Mouse (Mus musculus): ENCODE measurements around the gene Ap2a1. TPM values are rescaled to one million over a fixed set of nuclear protein-coding genes. Genes with fewer than 3 reads are reported as not detected.

The Ap2a1 gene
- 69.1 and 77.3 TPM in 2 replicates for polyA plus RNA-seq (2014; fragmentation: Nextera tagmentation; extraction: Ambion mirVana)

DNA sequence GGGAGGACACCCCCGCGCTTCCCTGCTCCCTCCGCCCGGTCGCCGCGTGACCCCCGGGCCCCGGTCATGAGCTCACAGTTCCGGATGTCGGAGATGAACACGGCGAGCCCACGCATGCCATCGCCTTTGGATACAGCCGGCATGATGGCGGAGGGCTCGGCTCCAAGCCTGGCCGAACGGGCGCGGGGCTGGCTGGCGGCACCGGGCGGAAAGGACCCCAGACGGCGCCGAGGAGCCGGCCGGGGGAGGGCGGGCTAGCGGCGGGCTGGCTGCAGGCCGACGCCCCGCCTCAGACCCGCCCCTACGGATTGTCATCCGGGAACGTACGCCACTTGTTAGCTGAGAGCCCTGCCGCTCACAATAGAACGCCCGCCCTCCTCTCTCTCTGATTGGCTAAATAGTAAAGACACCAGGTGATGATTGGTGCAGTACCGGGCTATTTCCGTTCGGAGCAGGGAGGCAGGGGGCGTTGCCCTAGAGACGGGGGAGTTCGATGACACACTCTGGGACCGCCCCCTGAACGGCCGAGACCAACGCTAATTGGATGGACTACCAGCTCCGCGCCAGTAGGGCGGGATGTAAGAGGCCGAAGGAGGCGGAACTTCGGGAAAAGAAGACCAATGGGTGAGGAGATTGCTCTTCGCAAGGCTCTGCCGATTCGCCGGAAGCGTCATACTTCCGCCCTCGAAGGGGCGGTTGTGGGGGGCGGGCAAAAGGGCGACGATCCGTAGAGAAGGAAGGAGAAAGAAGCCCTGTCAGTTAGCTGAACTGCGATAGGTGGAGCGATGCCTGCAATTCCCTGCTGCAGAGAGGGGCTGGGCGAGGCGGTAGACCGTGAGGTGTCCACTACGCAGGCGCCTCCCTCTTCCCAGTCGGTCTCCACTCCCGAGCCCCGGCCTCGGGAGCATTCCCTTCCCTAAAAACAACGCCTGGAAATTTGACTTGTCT lies at the start of gene Ap2a1:
Gene Ap2a1 (minus strand): TSS at position 293 of the 948 bp plus-strand sequence.
- under 1% methylated on average over 84 of the region's 84 CpGs for WGBS (ENCODE audit: insufficient replicate concordance)
- ATAC-seq (replicated peaks; ENCODE audit: insufficient number of reproducible peaks, low FRiP score, low TSS enrichment): peak; percentile 99
- H3K9me3 ChIP-seq (replicated peaks; ENCODE audit: control insufficient read depth, low read length): no peaks in the 10 kb centered on the region

GRCm38 (mm10) chr7:44978300-44978699 lies 49.0 kb upstream of the Ap2a1 start:
- no peaks in the 10 kb centered on the region for H3K27me3 ChIP-seq (ENCODE audit: control insufficient read depth, insufficient read depth, low read length)
- peaks cover 59% of the 10 kb centered on the region for H3K36me3 ChIP-seq (ENCODE audit: control insufficient read depth, insufficient read depth, low read length)
- peaks cover 5% of the 10 kb centered on the region; the same call in 1 of the 2 replicates for H3K4me1 ChIP-seq (ENCODE audit: control insufficient read depth, insufficient read depth, low read length)
- no peak overlapping the region for H3K9ac ChIP-seq (ENCODE audit: low read depth, low read length)
- 91% methylated on average over 3 of the region's 3 CpGs for WGBS (ENCODE audit: insufficient replicate concordance)
- no peak overlapping the region for H3K4me3 ChIP-seq (ENCODE audit: low read depth, low read length)
- H3K4me2 ChIP-seq: no peak overlapping the region
- ATAC-seq (replicated peaks; ENCODE audit: insufficient number of reproducible peaks, low FRiP score, low TSS enrichment): no peak
- H3K9me3 ChIP-seq (replicated peaks; ENCODE audit: control insufficient read depth, low read length): no peaks in the 10 kb centered on the region
- no peak overlapping the region for H3K27ac ChIP-seq (ENCODE audit: low read depth, low read length)

More for the DNA sequence above, at the start of gene Ap2a1:
- Histone ChIP-seq H3K4me1 (ENCODE audit: control insufficient read depth, insufficient read depth, low read length) (peaks cover 14% of the 10 kb centered on the region), H3K4me2 (peak within 1 kb of the TSS; percentile 83), H3K4me3 (ENCODE audit: low read depth, low read length) (peak within 1 kb of the TSS; percentile 99), H3K36me3 (ENCODE audit: control insufficient read depth, insufficient read depth, low read length) (peaks cover 8% of the 10 kb centered on the region), H3K9ac (ENCODE audit: low read depth, low read length) (peak within 1 kb of the TSS; percentile 95), H3K27me3 (ENCODE audit: control insufficient read depth, insufficient read depth, low read length) (no peaks in the 10 kb centered on the region), H3K27ac (ENCODE audit: low read depth, low read length) (peak within 1 kb of the TSS; percentile 86)

DNA sequence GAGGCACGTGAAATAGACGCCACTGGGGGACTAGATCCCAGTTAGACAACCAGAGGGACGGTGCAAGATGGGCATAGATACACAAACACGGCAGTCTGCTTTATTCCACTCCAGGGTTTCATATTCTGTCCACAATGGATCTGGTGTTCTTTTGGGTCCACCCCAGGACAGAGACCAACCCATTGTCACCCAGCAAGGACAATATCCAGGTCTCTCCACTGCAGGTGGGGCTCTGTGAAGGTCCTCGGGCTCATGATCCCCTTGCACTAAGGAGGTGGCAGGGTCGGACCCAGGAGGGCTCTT lies 45.8 kb upstream of the Ap2a1 start:
- Histone ChIP-seq H3K4me3 (ENCODE audit: low read depth, low read length) (no peak overlapping the region), H3K27me3 (ENCODE audit: control insufficient read depth, insufficient read depth, low read length) (no peaks in the 10 kb centered on the region), H3K27ac (ENCODE audit: low read depth, low read length) (no peak overlapping the region), H3K4me2 (peak overlapping the region; percentile 64), H3K9me3 (replicated peaks; ENCODE audit: control insufficient read depth, low read length) (no peaks in the 10 kb centered on the region), H3K9ac (ENCODE audit: low read depth, low read length) (no peak overlapping the region), H3K4me1 (ENCODE audit: control insufficient read depth, insufficient read depth, low read length) (peaks cover 9% of the 10 kb centered on the region; the same call in 1 of the 2 replicates), H3K36me3 (ENCODE audit: control insufficient read depth, insufficient read depth, low read length) (peaks cover 37% of the 10 kb centered on the region)
- ATAC-seq (replicated peaks; ENCODE audit: insufficient number of reproducible peaks, low FRiP score, low TSS enrichment): no peak
- WGBS (ENCODE audit: insufficient replicate concordance): 27% methylated on average over 6 of the region's 6 CpGs

- 4% methylated on average over 22 of the region's 22 CpGs for WGBS (ENCODE audit: insufficient replicate concordance)
- Histone ChIP-seq H3K4me3 (ENCODE audit: low read depth, low read length) (peak within 1 kb of the TSS; percentile 35), H3K27ac (ENCODE audit: low read depth, low read length) (peak within 1 kb of the TSS; percentile 8; the same call in 1 of the 2 replicates), H3K9me3 (replicated peaks; ENCODE audit: control insufficient read depth, low read length) (no peaks in the 10 kb centered on the region), H3K36me3 (ENCODE audit: control insufficient read depth, insufficient read depth, low read length) (peaks cover 32% of the 10 kb centered on the region), H3K27me3 (ENCODE audit: control insufficient read depth, insufficient read depth, low read length) (no peaks in the 10 kb centered on the region), H3K4me1 (ENCODE audit: control insufficient read depth, insufficient read depth, low read length) (peaks cover 9% of the 10 kb centered on the region; the same call in 1 of the 2 replicates), H3K9ac (ENCODE audit: low read depth, low read length) (peak within 1 kb of the TSS; percentile 23), H3K4me2 (peak within 1 kb of the TSS; percentile 64)
- no peak for ATAC-seq (replicated peaks; ENCODE audit: insufficient number of reproducible peaks, low FRiP score, low TSS enrichment)
Observed at GRCm38 (mm10) chr7:44974383-44975116, 45.3 kb upstream of the Ap2a1 start, which contains the start of gene Cpt1c. Gene Cpt1c (minus strand): TSS chr7:44974851.

- ATAC-seq (replicated peaks; ENCODE audit: insufficient number of reproducible peaks, low FRiP score, low TSS enrichment): no peak
- H3K4me3 ChIP-seq (ENCODE audit: low read depth, low read length): peak overlapping the region; percentile 35
- no peaks in the 10 kb centered on the region for H3K9me3 ChIP-seq (replicated peaks; ENCODE audit: control insufficient read depth, low read length)
- peak overlapping the region; percentile 64 for H3K4me2 ChIP-seq
- no peaks in the 10 kb centered on the region for H3K27me3 ChIP-seq (ENCODE audit: control insufficient read depth, insufficient read depth, low read length)
- 39% methylated on average over 14 of the region's 14 CpGs for WGBS (ENCODE audit: insufficient replicate concordance)
- H3K4me1 ChIP-seq (ENCODE audit: control insufficient read depth, insufficient read depth, low read length): peaks cover 9% of the 10 kb centered on the region; the same call in 1 of the 2 replicates
- H3K36me3 ChIP-seq (ENCODE audit: control insufficient read depth, insufficient read depth, low read length): peaks cover 23% of the 10 kb centered on the region
- H3K9ac ChIP-seq (ENCODE audit: low read depth, low read length): peak overlapping the region; percentile 46
- H3K27ac ChIP-seq (ENCODE audit: low read depth, low read length): no peak overlapping the region
Observed at GRCm38 (mm10) chr7:44973415-44974130, 44.3 kb upstream of the Ap2a1 start.

DNA sequence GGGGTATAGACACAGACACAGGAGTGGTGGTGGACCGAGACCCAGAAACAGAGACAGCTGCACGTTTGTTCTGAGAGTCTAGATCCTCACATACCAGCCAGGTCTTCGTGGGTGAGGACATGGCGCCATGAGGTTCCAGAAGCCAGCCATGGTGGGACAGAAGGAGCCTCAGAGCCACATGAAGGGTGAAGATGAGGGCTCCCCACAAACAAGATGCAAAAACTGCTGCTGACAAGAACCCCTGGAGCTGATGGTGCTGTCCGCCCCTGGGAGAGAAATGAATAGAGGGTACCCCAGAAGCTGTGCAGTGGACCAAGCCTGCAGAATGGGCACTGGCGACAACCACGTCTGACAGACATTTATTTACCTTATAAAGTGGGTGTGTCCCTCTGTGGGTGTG lies 41.8 kb upstream of the Ap2a1 start:
- no peak for ATAC-seq (replicated peaks; ENCODE audit: insufficient number of reproducible peaks, low FRiP score, low TSS enrichment)
- no peak overlapping the region for H3K27ac ChIP-seq (ENCODE audit: low read depth, low read length)
- peak overlapping the region; percentile 65 for H3K4me2 ChIP-seq
- no peaks in the 10 kb centered on the region for H3K9me3 ChIP-seq (replicated peaks; ENCODE audit: control insufficient read depth, low read length)
- peak overlapping the region; percentile 59 for H3K4me3 ChIP-seq (ENCODE audit: low read depth, low read length)
- H3K4me1 ChIP-seq (ENCODE audit: control insufficient read depth, insufficient read depth, low read length): peaks cover 9% of the 10 kb centered on the region; the same call in 1 of the 2 replicates
- WGBS (ENCODE audit: insufficient replicate concordance): 72% methylated on average over 7 of the region's 7 CpGs
- no peaks in the 10 kb centered on the region for H3K27me3 ChIP-seq (ENCODE audit: control insufficient read depth, insufficient read depth, low read length)
- H3K9ac ChIP-seq (ENCODE audit: low read depth, low read length): no peak overlapping the region; the same call in 1 of the 2 replicates
- no peaks in the 10 kb centered on the region for H3K36me3 ChIP-seq (ENCODE audit: control insufficient read depth, insufficient read depth, low read length)

- H3K4me3 ChIP-seq (ENCODE audit: low read depth, low read length): peak overlapping the region; percentile 59
- H3K9ac ChIP-seq (ENCODE audit: low read depth, low read length): peak overlapping the region; percentile 71
- H3K36me3 ChIP-seq (ENCODE audit: control insufficient read depth, insufficient read depth, low read length): no peaks in the 10 kb centered on the region; the same call in 1 of the 2 replicates
- H3K27ac ChIP-seq (ENCODE audit: low read depth, low read length): peak overlapping the region; percentile 79; the same call in 1 of the 2 replicates
- no peaks in the 10 kb centered on the region for H3K9me3 ChIP-seq (replicated peaks; ENCODE audit: control insufficient read depth, low read length)
- under 1% methylated on average over 36 of the region's 36 CpGs for WGBS (ENCODE audit: insufficient replicate concordance)
- peak; percentile 93 for ATAC-seq (replicated peaks; ENCODE audit: insufficient number of reproducible peaks, low FRiP score, low TSS enrichment)
- no peaks in the 10 kb centered on the region for H3K27me3 ChIP-seq (ENCODE audit: control insufficient read depth, insufficient read depth, low read length)
- peaks cover 9% of the 10 kb centered on the region; the same call in 1 of the 2 replicates for H3K4me1 ChIP-seq (ENCODE audit: control insufficient read depth, insufficient read depth, low read length)
- peak overlapping the region; percentile 65 for H3K4me2 ChIP-seq
Observed at GRCm38 (mm10) chr7:44970231-44970691, 41.0 kb upstream of the Ap2a1 start.

DNA sequence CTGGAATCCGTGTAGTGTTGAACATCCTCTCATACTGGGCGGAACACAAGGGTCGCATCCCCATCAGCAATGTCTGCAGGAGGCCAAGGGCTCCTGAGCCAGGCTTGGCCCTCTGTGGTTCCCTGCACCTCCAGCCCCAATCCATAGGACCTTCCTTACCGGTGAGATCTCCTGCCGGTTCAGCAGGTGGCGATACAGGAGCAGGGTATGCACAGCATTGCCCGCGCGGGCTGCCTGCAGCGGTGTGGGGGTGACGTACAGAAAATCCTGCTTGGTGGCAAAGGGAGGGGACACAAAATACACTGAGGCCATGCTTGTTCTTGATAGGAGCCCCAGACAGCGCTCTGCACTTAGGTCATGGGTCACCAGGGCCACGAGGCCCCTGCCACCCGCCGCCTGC lies 37.3 kb upstream of the Ap2a1 start:
- WGBS (ENCODE audit: insufficient replicate concordance): 53% methylated on average over 15 of the region's 15 CpGs
- Histone ChIP-seq H3K9ac (ENCODE audit: low read depth, low read length) (no peak overlapping the region), H3K27me3 (ENCODE audit: control insufficient read depth, insufficient read depth, low read length) (no peaks in the 10 kb centered on the region), H3K4me3 (ENCODE audit: low read depth, low read length) (no peak overlapping the region), H3K9me3 (replicated peaks; ENCODE audit: control insufficient read depth, low read length) (no peaks in the 10 kb centered on the region), H3K36me3 (ENCODE audit: control insufficient read depth, insufficient read depth, low read length) (peaks cover 4% of the 10 kb centered on the region; the same call in 1 of the 2 replicates), H3K4me1 (ENCODE audit: control insufficient read depth, insufficient read depth, low read length) (peaks cover 4% of the 10 kb centered on the region; the same call in 1 of the 2 replicates), H3K4me2 (no peak overlapping the region), H3K27ac (ENCODE audit: low read depth, low read length) (no peak overlapping the region)
- no peak for ATAC-seq (replicated peaks; ENCODE audit: insufficient number of reproducible peaks, low FRiP score, low TSS enrichment)

Data from heart, embryonic 11.5 days (tissue).